8 mouse cellular contexts compared by ENCODE assay signal in the genomic region with DNA sequence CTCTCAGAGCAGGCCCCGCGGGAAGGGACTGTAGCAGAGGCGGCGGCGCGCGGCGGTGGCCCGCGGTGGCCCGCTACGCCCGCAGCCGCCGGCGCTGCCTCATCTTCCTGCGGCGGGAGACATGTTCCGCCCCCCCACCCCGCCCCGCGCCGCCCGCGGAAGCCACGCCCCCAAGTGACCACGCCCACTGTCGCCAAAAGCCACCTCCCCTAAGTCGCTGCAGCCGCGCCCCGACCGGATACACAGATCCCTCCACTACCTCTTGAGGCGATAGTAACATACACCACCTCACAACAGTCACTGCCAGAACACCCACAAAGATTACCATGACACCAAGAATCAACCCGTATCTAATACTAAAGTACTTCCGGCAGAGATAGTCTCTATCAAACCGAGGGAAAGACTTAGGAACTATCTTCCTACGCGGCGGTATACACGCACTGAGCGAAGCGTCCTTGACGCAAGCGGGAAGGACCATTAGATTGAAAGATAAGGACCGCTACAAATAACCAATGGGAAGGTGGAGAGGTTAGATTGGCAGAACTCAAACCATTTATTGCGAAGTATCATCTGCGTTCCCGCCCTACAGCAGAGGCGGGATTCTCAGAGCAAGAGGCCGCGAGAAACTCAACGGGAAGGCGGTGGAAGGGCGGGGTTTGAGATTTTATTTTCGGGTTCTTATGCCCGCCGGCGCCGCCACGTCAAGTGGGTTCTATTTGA. TPM values are rescaled to one million over a fixed set of nuclear protein-coding genes. Genes with fewer than 3 reads are reported as not detected.
A peak's percentile ranks its signal among the peaks of the same experiment; 100 is the strongest.
DNase-seq lines count a peak whose midpoint lies in the region; ATAC-seq lines count a peak whose summit lies in the region.

Gene Tcf3, minus strand, starts transcription at position 135 of the 720 bp plus-strand sequence.

- H3K4me2 ChIP-seq in lung, embryonic 16.5 days (ENCODE audit: low read depth, low read length), result peak within 1 kb of the TSS; percentile 94

- H3K36me3 ChIP-seq in lung, embryonic 16.5 days (ENCODE audit: control insufficient read depth, insufficient read depth, low read length), result peaks cover 16% of the 10 kb centered on the region

- no peaks in the 10 kb centered on the region for H3K9me3 ChIP-seq in lung, embryonic 16.5 days (ENCODE audit: control insufficient read depth, low read length)

- peak; percentile 100 for DNase-seq in MEL-GATA-1-ER (ENCODE audit: extremely low read depth, low read depth)
- peak; percentile 96 for DNase-seq in cerebellum, adult 8-10 months
- DNase-seq in forelimb bud, embryonic 11.5 days (ENCODE audit: low read depth, low spot score), result peak; percentile 98
- peak; percentile 98 for DNase-seq in layer of hippocampus, adult 9-10 months (ENCODE audit: low spot score)
- DNase-seq in ovary, postnatal 10 days (ENCODE audit: low spot score), result peak; percentile 87
- peak; percentile 91 to 98 for DNase-seq in thymus, postnatal 10 days (ENCODE audit: low spot score in 2 of 2)

- peak; percentile 93 to 95 for ATAC-seq in hematopoietic stem cell, adult 5-6 weeks (replicated peaks in 1 of 2; ENCODE audit: insufficient read depth in 1 of 2, low FRiP score in 2 of 2, low TSS enrichment in 1 of 2, low read depth in 1 of 2, poor library complexity in 2 of 2, severe bottlenecking in 2 of 2)
- ATAC-seq in lung, embryonic 16.5 days (ENCODE audit: low read depth), result peak; percentile 94

- WGBS in lung, embryonic 16.5 days, result under 1% methylated on average over 50 of the region's 61 CpGs

- H3K4me3 ChIP-seq in lung, embryonic 16.5 days (ENCODE audit: low read length), result peak within 1 kb of the TSS; percentile 72

- H3K9ac ChIP-seq in lung, embryonic 16.5 days (ENCODE audit: low read length), result peak within 1 kb of the TSS; percentile 96

- H3K4me1 ChIP-seq in lung, embryonic 16.5 days (replicated peaks; ENCODE audit: control insufficient read depth, insufficient read depth, low read length), result peaks cover 31% of the 10 kb centered on the region

- H3K27ac ChIP-seq in lung, embryonic 16.5 days (ENCODE audit: low read length), result peak within 1 kb of the TSS; percentile 91

- no peaks in the 10 kb centered on the region for H3K27me3 ChIP-seq in lung, embryonic 16.5 days (ENCODE audit: control insufficient read depth, insufficient read depth, low read depth, low read length)

RNA-seq across cellular contexts. Expression of gene Tcf3, which starts in this region (rescaled TPM):
- total RNA-seq in hematopoietic stem cell, adult 5-6 weeks (2017), result 52.6 and 54.4 TPM in 2 replicates
- 81.0 and 82.4 TPM in 2 replicates for polyA plus RNA-seq in lung, embryonic 16.5 days (2015; fragmentation: Nextera tagmentation; extraction: Ambion mirVana)

Comparison
In these comparisons a context has a peak if more than half of its experiments do, and no peak if none do; other contexts are left out.
1. Peak in every context shown above with its lines: DNase-seq, ATAC-seq, H3K4me3 ChIP-seq and H3K27ac ChIP-seq.